Mouse (Mus musculus) telencephalon, adult 2 months (tissue): ENCODE results near the gene Hnrnpm.

ENCODE experiments used
- DNase-seq: peaks from one replicate; pipeline ENCODE4 v3.0.0-alpha.2; 2011; ENCODE audit warnings: low read depth, low spot score

Gene Hnrnpm

GRCm38 (mm10) chr17:33598506-33598905, 88.2 kb downstream of the Hnrnpm start:
- no peak for DNase-seq

DNA sequence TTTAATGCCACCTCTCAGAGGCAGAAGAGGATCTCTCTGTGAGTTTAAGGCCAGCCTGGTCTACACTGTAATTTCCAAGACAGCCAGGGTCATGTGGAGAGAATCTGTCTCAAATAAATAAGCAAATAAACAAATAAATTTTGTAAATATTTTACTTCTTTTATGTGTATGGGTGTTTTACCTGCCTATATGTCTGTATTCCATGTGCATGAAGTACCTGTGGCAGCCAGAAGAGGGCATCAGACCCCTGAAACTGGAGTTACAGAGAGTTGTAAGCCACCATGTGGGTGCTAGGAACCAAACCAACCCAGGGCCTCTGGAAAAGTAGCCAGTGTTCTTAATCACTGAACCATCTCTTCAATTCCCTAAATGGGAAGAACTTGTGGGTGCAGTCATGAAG, 89.4 kb downstream of the Hnrnpm start:
- DNase-seq, result no peak
